Mouse (Mus musculus) thymus, postnatal 25 days (tissue): ENCODE measurements around the gene Cib2.
A peak's percentile ranks its signal among the peaks of the same experiment; 100 is the strongest.

ENCODE experiments used
- DNase-seq: peaks from one replicate; pipeline ENCODE4 v3.0.0; 2022

Cib2 gene

GRCm38 (mm10) chr9:54544212-54544953 lies 15.6 kb downstream of the Cib2 start:
- DNase-seq, result no peak

- DNase-seq, result no peak
Measured at GRCm38 (mm10) chr9:54540801-54541200, 19.2 kb downstream of the Cib2 start.

GRCm38 (mm10) chr9:54538684-54539083 lies 21.3 kb downstream of the Cib2 start, which contains the start of gene Sh2d7:
Gene Sh2d7 (plus strand): TSS chr9:54538984.
- DNase-seq, result no peak

- no peak for DNase-seq
Measured at GRCm38 (mm10) chr9:54538244-54538643, 21.8 kb downstream of the Cib2 start.

- no peak for DNase-seq
Measured at GRCm38 (mm10) chr9:54537480-54537879, 22.5 kb downstream of the Cib2 start.

- no peak for DNase-seq
Measured at GRCm38 (mm10) chr9:54537030-54537429, 23.0 kb downstream of the Cib2 start.

- DNase-seq, result no peak
Measured at GRCm38 (mm10) chr9:54536236-54536635, 23.8 kb downstream of the Cib2 start.

GRCm38 (mm10) chr9:54533975-54534374 lies 26.0 kb downstream of the Cib2 start:
- DNase-seq, result no peak

- no peak for DNase-seq
Measured at GRCm38 (mm10) chr9:54532926-54533325, 27.1 kb downstream of the Cib2 start.

GRCm38 (mm10) chr9:54531421-54531820 lies 28.6 kb downstream of the Cib2 start:
- no peak for DNase-seq

GRCm38 (mm10) chr9:54530836-54531235 lies 29.2 kb downstream of the Cib2 start:
- no peak for DNase-seq

GRCm38 (mm10) chr9:54529950-54530349 lies 30.1 kb downstream of the Cib2 start:
- no peak for DNase-seq

GRCm38 (mm10) chr9:54527694-54528093 lies 32.3 kb downstream of the Cib2 start:
- DNase-seq, result no peak

GRCm38 (mm10) chr9:54520286-54520685 lies 39.7 kb downstream of the Cib2 start:
- DNase-seq, result no peak

- no peak for DNase-seq
Measured at GRCm38 (mm10) chr9:54518921-54519320, 41.1 kb downstream of the Cib2 start.

- no peak for DNase-seq
Measured at GRCm38 (mm10) chr9:54515991-54516390, 44.0 kb downstream of the Cib2 start.

- no peak for DNase-seq
Measured at GRCm38 (mm10) chr9:54502873-54503272, 57.1 kb downstream of the Cib2 start.

- no peak for DNase-seq
Measured at GRCm38 (mm10) chr9:54502111-54502495, 57.9 kb downstream of the Cib2 start.

GRCm38 (mm10) chr9:54501453-54502110 lies 58.4 kb downstream of the Cib2 start, which contains the start of gene Dmxl2:
Gene Dmxl2 (minus strand): TSS chr9:54501626.
- peak; percentile 23 for DNase-seq

- peak; percentile 2 for DNase-seq
Measured at GRCm38 (mm10) chr9:54500832-54501452, 59.1 kb downstream of the Cib2 start.

- DNase-seq, result no peak
Measured at GRCm38 (mm10) chr9:54499791-54500190, 60.2 kb downstream of the Cib2 start.

- no peak for DNase-seq
Measured at GRCm38 (mm10) chr9:54499291-54499690, 60.7 kb downstream of the Cib2 start.
